Mouse (Mus musculus): ENCODE measurements around the gene Slamf6. TPM values are rescaled to one million over a fixed set of nuclear protein-coding genes. Genes with fewer than 3 reads are reported as not detected.
A peak's percentile ranks its signal among the peaks of the same experiment; 100 is the strongest.
"Not testable (repeated sequence)": the region's sequence is repeated elsewhere in the genome, so short reads cannot be mapped to it uniquely, and the experiment has no call there.

Gene Slamf6
- total RNA-seq, 2 experiments from 2014 or later = 0.91 to 1.0 TPM

GRCm38 (mm10) chr1:171955071-171955470 is 37.8 kb downstream of the Slamf6 start:
- peak; percentile 39; the same call in 1 of the 2 replicates for ATAC-seq (replicated peaks; ENCODE audit: poor library complexity)

- ATAC-seq (replicated peaks; ENCODE audit: poor library complexity) = peak; percentile 83
Observed at GRCm38 (mm10) chr1:171957411-171957810, 40.1 kb downstream of the Slamf6 start.

- ATAC-seq (replicated peaks; ENCODE audit: poor library complexity) = no peak
Observed at GRCm38 (mm10) chr1:171960726-171961125, 43.4 kb downstream of the Slamf6 start.

- ATAC-seq (replicated peaks; ENCODE audit: poor library complexity) = no peak
Observed at GRCm38 (mm10) chr1:171961704-171962103, 44.4 kb downstream of the Slamf6 start.

- ATAC-seq (replicated peaks; ENCODE audit: poor library complexity) = no peak
Observed at GRCm38 (mm10) chr1:171963613-171964012, 46.3 kb downstream of the Slamf6 start.

GRCm38 (mm10) chr1:171966054-171966790 is 48.9 kb downstream of the Slamf6 start:
- no peak for ATAC-seq (replicated peaks; ENCODE audit: poor library complexity)

GRCm38 (mm10) chr1:171969221-171969620 is 51.9 kb downstream of the Slamf6 start:
- ATAC-seq (replicated peaks; ENCODE audit: poor library complexity) = no peak

GRCm38 (mm10) chr1:171970854-171971586 is 53.7 kb downstream of the Slamf6 start:
- ATAC-seq (replicated peaks; ENCODE audit: poor library complexity) = no peak

- not testable (repeated sequence) for ATAC-seq (replicated peaks; ENCODE audit: poor library complexity)
Observed at GRCm38 (mm10) chr1:171974361-171974760, 57.0 kb downstream of the Slamf6 start.

- ATAC-seq (replicated peaks; ENCODE audit: poor library complexity) = no peak
Observed at GRCm38 (mm10) chr1:171975377-171975776, 58.1 kb downstream of the Slamf6 start.

GRCm38 (mm10) chr1:171975831-171976230 is 58.5 kb downstream of the Slamf6 start:
- ATAC-seq (replicated peaks; ENCODE audit: poor library complexity) = no peak

- no peak for ATAC-seq (replicated peaks; ENCODE audit: poor library complexity)
Observed at GRCm38 (mm10) chr1:171976826-171977539, 59.7 kb downstream of the Slamf6 start.

GRCm38 (mm10) chr1:171977891-171978290 is 60.6 kb downstream of the Slamf6 start:
- ATAC-seq (replicated peaks; ENCODE audit: poor library complexity) = no peak

- no peak for ATAC-seq (replicated peaks; ENCODE audit: poor library complexity)
Observed at GRCm38 (mm10) chr1:171979969-171980730, 62.8 kb downstream of the Slamf6 start.

- ATAC-seq (replicated peaks; ENCODE audit: poor library complexity) = no peak
Observed at GRCm38 (mm10) chr1:171982170-171982569, 64.9 kb downstream of the Slamf6 start.

- no peak for ATAC-seq (replicated peaks; ENCODE audit: poor library complexity)
Observed at GRCm38 (mm10) chr1:171982740-171983139, 65.4 kb downstream of the Slamf6 start.

- ATAC-seq (replicated peaks; ENCODE audit: poor library complexity) = peak; percentile 58
Observed at GRCm38 (mm10) chr1:171983372-171984001, 66.2 kb downstream of the Slamf6 start.

GRCm38 (mm10) chr1:171984121-171984520 is 66.8 kb downstream of the Slamf6 start:
- ATAC-seq (replicated peaks; ENCODE audit: poor library complexity) = no peak

- no peak for ATAC-seq (replicated peaks; ENCODE audit: poor library complexity)
Observed at GRCm38 (mm10) chr1:171991883-171992282, 74.6 kb downstream of the Slamf6 start.

- no peak for ATAC-seq (replicated peaks; ENCODE audit: poor library complexity)
Observed at GRCm38 (mm10) chr1:171992901-171993530, 75.7 kb downstream of the Slamf6 start.
